In genomic region chr17:71682379-71682778, GRCm38 (mm10) we compare ENCODE assay signal across 6 mouse cellular contexts.
"Had no signal": no experiment of that assay in that cellular context is flagged by ENCODE, and none has a peak within 500 bp of the region (broad histone marks: within the 10 kb centered on the region; RNA-seq: fewer than 3 reads in every experiment).

No protein-coding gene starts in this region.

- DNase-seq: liver, embryonic 13.5 days; liver, postnatal 0 days; right cerebral cortex, postnatal 14 days; thymus, adult 2 months; thymus, postnatal 25 days; thymus, postnatal 4 days had no signal
